Mouse (Mus musculus) hindlimb bud, embryonic 11.5 days (tissue): ENCODE results near the gene Dnaaf1.

Experiments used
- DNase-seq: peaks from one replicate; pipeline ENCODE4 v3.0.0-alpha.2; 2012; ENCODE audit warnings: low read depth, low spot score; ENCODE audit errors: extremely low spot score

Dnaaf1 gene

DNA sequence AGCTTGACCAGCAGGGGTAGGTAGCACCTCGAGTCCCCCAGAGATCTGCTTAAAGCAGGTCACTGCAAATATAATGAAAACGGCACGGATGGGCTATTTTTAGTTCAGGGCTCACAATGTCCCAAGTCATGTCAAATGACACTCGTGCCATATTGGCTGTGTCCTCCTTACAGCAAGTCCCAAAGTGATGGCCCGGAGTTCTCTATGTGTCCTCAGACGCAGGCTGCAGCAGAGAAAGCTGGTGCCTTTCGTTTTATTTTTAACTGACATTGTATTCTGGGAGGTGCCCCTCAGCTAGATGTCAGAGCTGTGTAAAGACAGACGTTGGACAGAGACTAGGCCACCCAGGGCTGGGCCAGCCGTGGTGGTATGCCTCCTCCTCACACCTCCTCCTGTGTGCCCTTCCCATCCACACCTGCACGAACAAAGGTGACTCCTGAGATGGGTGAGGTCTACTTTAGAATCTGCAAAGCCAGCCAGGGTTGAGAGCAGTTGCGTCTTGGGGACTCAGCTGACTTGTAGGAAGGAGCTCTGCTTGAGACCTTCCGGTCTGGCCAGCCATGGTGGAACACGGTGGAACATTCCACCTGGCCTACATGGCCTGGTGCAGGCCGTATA is 45.9 kb downstream of the Dnaaf1 start:
- DNase-seq = no peak

DNA sequence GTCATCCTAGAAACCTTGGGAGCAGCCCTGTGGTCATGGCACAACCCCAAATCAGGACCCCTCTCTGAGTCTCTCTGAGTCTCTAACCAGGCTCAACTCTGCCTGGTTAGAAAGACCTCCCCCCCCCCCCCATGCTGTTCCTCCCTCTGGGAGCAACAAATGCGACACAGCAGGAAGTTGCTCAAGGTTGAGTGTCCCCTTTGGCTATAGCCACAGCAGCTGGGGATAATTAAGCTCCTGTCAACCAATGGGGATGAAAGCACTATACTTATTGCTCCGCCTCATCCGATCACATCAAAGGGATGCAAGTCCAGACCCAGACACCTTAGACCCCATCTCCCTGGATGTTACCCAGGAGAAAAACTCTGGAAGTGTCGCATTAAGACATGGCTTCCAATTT is 47.5 kb downstream of the Dnaaf1 start:
- DNase-seq = no peak

DNA sequence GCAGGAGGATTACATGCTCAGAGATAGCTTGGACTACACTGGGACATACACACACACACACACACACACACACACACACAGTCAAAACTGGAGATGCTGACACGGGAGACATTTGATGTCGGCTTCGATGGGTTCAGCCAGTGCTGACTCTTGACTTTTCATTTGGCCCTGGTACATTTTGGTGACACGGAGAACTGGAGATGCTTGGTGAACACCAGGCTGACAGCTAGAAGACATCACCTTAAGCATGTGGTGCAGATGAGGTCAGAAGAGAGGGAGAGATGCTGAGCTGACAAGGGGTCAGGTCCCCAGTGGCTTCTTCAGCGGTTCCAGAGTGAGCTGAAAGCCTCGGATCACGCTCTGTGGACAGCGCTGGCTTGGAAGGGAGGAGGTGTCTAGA is 48.0 kb downstream of the Dnaaf1 start:
- DNase-seq = no peak

DNA sequence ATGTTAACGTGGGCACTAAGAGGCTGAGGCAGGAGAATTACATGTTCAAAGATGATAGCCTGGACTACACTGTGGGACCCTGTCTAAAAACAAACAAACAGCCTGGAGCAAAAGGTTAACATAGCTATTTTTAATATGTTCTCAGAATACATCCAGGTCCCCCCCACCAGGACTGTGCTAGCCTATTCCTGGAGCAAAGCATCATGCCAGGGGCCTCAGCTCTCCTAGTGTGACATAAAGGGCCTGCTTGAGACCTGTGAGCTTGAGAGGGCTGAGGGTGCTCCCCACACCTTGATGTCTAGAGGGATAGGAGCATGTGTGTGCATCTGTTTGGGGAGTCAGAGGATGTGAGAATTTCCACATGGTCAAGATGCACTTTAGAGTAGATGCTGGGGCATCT is 48.7 kb downstream of the Dnaaf1 start:
- DNase-seq = no peak

DNA sequence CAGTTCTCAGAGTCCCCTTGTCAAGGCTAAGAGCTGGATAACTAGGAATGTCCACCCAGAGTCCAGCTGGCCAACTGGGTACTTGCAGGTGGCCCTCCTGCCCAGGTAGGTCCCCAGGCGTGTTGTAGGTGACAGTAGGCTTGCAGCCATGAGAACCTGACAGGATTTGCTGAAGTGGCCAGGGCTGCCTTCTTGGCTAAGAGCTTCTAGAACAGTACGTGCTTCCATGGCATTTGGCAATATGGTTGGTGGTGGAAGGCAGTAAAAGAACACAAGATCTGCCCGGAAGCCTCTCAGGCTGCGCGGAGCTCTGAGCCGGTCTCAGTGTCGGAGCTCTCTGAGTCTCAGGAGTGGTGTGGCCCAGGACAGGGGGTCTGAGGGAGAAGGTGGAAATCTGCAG is 49.9 kb downstream of the Dnaaf1 start:
- no peak for DNase-seq

DNA sequence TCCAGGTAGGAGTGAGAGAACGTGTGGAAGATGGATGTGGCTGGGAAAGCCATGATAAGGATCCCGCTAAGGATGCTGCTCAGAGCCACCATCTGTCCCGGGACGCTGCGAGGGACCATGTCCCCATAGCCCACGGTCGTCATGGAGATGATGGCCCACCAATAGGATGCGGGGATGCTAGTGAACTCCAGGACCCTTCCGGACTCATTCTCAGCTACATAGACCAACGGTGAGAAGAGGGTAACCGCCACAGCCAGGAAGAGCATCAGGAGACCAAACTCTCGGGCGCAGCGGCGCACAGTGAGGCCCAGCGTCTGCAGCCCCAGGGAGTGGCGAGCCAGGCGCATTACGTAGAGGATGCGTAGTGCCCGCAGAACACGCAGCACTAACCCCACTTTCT is 50.8 kb downstream of the Dnaaf1 start:
- DNase-seq = no peak

DNA sequence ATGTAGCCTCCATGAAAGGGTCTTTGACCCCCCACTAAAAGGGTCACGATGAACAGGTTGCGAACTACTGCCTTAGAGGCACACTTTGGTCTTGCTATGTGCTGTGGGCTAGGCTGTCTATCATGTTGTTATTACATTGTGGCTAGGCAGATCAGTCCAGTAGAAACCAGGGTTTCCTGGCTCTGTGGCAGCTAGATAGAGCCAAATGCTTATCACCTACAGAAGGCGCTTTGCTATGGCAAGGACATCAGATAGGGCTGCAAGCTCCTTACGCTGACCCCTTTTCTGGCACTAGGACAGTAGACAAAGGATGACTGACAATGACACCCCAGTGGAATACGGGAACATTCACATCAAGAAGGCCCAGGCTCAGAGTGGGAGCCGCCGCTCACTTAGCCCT is 52.2 kb downstream of the Dnaaf1 start:
- no peak for DNase-seq

DNA sequence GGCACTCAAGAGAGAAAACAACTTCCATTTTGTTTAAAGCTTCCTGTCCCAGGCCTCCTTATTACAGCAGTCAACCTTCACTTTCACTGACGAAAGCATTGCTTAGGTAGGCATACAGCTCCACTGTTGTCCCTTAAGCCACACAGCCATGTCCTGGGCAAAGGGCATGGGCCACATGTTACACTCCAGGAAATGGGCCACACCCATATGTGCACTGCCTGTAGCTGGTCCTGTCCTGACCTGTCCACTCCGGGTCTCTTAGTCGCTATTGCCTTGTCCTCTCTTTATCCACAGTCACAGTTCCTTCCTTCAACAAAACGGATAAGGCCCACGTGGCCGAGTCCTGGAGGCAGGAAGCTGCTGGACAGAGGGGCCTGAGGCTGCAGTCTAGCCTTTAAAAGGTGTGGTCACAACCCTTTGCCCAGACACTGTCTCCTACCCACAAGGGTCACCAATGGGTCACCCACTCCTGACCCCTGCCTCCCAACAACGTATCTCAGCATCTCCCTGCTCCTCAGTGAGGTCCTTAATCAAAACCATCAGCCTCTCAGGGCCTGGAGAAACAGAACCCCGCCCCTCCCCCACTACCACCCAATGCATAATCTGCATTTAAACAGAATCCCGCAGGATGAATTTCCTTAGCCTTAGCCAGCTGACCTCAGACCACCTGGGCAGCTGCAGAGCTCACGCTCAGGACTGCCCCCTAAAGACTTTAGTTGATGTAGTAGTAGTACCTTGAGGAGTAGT is 52.8 kb downstream of the Dnaaf1 start:
- no peak for DNase-seq

DNA sequence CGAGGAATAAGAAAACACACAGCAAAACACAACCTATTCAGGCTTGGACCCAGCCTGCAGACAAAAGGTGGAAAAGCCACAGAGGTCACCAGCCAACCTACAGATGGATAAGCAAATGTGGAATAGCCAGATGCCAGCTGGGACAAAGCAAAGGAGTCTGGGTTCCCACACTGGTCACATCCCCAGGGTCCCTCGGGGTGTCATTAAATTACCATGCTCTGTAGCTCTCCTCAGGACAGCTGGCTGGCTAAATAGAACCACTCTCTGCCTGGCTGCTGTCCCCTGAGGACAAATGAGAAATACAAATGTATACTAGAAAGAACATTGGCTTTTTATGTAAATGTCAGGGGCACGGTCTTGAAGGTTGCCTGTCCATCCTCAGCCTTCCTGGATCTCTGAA is 55.8 kb downstream of the Dnaaf1 start:
- no peak for DNase-seq

DNA sequence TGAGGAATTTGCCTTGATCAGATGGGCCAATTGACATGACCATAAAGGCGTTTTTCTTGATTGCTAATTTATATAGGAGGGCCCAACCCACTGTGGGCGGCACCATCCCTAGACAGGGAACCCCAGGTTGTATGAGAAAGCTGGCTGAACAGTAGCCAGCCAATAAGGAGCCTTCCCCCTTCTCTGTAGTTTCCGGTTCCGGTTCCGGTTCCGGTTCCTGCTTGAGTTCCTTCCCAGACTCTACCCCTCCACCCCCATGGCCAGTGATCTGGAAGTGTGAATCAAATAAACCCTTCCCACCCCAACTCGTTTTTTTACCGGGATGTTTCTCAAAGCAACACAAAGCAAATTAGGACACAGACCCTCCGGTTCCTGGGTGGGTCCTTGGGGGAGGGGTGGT is 57.2 kb downstream of the Dnaaf1 start:
- DNase-seq = no peak

DNA sequence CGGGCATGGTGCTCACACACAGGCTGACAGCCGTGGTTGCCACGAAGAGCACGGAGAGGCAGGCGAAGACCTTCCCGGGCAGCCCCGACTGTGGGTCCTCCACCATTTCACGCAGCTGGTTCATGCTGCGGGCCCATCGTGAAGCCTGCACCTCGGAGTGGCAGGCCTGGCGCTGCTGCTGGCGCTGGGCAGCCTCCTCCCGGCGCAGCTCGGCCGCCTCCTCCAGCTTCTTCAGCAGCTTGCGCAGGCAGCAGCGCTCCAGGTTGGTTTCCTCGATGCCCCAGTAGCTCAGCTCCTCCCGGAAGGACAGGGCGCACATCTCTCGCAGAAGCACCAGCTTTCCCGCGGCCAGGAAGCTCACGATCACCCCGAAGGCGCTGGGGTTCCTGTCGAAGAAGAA is 57.9 kb downstream of the Dnaaf1 start:
- DNase-seq = no peak

DNA sequence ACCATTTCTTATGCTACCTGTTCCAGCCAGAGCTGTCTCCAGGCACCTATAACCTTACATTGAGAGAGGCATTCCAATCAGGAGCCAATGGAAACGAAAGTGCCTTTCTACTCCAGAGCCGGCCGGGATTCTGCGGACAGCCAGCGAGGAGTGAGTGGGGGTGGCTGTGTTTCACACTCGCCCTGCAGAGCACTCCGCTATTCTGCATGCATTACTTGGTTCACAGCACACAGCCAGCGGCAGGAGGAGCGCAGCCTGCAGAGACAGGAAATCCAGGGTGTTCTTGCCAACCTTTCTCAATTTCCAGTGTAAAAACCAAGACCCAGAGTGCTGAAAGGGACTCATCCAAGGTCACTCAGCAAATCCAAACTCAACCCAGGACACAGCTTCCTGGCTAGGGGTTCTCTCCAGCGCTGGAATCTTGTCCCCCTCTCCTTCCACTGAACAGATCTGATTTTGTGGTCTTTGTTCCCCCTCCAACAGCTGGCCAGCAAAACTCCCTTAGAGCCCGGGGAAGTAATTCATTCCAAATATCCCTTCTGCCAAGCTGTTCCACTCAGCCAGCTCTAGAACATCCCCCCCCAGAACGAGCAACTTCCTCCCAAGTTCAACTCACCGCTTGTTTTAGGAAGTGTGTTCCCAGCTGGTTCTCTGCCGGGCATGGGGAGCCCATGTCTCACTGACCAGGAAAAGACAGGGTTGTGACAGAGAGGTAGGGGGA is 59.7 kb downstream of the Dnaaf1 start:
- DNase-seq = no peak

DNA sequence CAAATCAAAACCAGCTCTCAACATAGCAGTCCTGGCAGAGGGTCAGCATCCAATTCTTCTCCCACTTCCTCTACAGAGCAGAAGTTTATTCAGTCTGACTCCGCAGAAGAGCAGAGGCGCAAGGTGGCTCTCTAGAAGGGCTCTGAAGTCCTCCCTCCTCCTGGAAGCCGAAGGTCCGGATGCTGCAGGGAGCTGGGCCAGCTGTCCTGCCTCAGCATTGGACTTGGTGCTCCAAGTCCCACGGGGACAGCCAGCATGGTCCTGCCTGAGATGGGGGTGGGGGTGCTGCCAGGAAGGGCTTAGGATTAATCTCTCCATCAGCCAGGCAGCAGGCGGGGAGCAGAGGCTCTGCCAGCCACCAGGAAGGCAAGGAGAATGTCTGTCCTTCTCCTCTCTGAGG is 60.3 kb downstream of the Dnaaf1 start, which contains the start of gene Kcng4:
Kcng4 (minus strand) TSS at position 303 of the 400 bp plus-strand sequence.
- DNase-seq = no peak

DNA sequence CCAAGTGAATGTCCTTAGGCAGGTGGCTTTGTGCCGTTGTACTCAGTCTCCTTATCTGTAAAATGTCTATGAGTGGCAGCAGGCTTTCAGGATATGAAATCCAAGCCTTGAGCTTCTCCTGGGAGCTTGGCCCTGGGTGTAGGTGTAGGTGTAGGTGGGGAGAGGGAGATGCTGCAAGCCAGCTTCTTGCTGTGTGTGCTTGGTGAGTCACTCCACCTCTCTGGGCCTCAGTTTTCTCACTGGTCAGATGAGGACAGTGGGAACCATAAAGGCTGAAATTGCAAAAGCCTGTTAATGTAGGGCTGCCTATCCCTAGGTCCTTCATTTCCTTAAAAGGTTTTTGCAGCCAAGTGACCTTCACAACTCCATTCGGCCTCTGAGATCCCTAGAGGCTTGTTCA is 60.9 kb downstream of the Dnaaf1 start:
- DNase-seq = no peak

DNA sequence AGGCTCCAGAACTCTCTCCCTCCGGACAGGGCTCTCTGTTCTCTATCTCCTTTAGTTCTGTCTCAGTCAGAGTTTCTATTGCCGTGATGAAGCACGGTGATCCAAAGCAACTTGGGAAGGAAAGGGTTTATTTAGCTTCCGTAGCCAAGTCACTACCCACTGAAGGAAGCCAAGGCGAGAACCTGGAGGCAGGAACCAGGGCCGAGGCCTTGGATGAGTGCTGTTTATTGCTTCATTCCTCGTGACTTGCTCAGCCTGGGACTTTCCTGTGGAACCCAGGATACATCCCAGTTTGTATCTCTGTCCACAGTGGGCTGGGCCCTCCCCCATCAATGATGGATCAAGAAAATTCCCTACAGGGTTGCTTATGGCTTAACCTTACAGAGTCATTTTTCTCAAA is 61.7 kb downstream of the Dnaaf1 start:
- DNase-seq = no peak

DNA sequence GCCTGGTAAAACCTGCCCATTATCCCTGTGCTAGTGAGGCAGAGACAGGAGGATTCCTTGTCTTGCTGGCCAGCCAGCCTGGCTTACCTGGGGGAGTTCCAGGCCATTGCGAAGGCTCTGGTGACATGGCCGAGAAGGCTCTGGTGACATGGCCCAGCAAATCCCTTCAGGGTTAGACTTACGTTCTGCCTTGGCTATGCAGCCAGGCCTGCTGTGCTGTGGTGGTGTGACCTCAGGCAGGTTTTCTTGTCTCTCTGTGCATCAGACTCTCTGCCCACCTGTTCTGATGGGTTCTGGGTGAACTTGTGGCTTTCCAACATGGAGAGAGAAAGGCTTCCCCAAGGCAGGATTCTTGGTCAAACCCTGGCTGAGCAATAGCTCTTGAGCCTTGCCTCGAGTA is 62.3 kb downstream of the Dnaaf1 start:
- no peak for DNase-seq

DNA sequence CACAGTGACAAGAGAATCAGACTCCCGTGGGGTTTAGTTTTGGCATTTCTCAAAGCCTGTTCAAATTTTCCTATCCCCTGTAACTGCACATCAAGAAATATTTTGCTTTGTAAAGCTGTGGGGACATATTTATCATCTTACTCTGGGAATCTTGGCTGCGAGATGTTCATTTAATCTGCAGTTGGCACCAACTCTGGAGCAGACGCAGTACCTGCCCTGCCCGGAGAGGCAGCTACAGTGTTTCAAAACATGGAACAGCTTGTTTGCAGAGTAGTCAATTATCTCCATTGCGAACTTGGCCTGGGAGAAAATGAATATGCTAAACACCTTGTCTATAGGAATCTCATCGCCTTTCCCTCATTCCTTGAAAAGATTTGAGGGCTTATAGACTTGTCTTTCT is 63.2 kb downstream of the Dnaaf1 start:
- DNase-seq = no peak

DNA sequence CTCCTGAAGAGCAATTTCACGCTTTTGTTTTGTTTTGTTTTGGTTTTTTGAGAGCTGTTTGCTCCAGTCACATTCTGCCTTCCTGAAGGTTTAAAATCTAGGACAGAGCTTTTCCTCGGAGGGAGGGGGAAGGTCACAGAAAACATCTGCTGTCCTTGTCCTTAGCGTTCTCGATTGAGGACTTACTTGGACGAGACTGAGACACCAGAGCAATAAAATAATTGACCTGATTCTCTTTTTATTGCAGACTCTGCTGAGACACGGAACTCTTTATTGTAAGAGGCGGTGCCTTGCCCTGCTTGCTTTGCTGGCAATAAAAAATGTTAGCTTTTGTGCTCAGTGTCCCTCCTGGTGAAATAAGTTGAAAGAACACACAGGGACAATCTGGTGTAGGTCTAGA is 64.8 kb downstream of the Dnaaf1 start:
- DNase-seq = no peak

DNA sequence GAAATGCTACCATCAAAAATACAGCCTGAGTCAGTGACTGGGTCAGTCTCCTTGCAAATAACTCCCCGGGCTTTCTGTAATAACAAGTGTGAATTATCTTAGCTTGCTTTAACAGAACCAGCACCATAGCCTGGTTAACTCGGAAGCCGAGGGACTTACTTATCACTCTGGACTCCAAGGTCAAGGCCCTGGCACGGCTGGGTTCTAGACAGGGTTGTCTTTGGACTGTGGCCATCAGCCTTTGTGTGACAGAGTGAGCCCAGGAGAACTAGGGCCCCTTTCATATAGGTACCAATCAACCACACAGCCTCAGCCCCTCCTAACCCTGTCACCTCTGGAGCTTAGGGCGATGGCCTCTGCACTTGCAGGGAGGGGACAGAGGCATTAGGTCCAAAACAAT is 66.0 kb downstream of the Dnaaf1 start:
- no peak for DNase-seq

DNA sequence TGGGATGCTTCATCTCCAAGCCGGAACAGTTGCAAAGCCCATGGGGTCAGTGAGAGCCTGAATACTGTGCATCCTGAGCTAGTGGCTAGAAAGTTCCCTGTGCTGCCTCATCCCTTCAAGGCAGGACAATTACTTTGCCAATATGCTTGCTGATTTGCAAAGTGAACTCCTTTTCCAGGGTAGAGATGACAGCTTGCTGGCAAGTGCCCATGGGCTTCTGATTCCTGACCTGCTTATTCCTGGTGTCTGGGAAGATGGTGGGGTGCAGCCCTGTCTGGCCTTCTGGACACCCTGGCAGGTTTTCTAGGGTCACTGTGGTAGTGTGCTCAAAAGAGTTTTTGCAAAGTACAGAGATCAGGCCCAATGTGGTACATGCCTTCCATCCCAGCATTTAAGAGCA is 67.9 kb downstream of the Dnaaf1 start:
- DNase-seq = no peak

DNA sequence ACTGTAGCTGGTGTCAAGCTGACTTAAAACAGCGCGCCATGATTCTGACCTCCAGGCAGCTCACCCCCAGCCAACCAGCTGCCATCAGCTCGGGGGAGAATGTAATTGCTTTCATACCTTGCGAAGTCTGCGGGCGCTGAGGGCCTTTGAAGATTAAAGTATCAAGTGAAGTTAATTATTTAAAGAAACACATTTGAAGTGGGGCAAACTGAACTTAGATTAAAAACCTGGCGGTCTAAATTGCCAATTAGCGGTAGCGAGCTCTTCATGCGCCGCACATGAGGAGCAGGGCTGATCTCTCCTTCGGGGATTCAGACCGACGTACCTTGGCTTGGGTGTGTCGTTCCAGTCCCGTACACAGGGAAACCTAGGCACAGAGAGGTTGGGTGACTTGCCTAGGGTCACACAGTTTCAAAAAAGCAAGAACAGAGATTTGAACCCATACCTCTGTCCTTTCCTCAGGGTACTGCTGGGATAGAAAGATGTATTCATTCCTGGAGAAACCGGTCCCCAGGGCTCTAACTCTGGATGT is 69.5 kb downstream of the Dnaaf1 start:
- DNase-seq = no peak

DNA sequence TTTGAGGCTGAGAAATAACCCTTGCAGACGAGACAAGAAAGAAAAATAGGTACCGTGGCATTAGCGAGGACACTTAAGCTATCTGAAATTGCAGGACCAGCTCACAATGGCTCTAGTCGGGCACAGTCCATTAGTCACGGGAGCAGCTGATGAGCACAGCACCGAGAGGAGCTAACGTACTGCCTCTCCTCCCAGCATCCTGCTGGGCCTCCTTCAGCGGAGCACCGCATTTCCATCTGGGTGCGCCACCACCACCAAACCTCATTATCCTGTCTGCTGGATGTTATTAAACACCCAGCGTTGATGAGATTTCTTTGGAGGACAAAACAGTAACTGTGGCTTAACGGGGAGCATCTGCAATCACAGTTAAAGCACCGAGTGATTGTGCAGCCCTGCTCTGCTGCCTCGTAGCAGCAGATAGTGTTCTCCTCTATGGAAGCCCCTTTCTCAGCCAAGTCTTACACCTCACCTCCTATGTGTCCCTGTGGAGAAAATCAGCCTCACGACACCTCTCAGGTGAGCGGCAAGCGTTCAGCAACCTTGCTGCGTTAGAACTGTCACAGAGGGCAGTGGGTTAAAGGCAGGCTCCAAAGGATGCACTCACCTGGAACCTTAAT is 70.1 kb downstream of the Dnaaf1 start:
- DNase-seq = no peak
